Mouse (Mus musculus): ENCODE results near the gene Trim17. TPM values are rescaled to one million over a fixed set of nuclear protein-coding genes. Genes with fewer than 3 reads are reported as not detected.

The Trim17 gene
- polyA plus RNA-seq, 1 experiment from 2014 or later, result 0.14 TPM

GRCm38 (mm10) chr11:58982471-58983097, 28.1 kb downstream of the Trim17 start:
- WGBS, result 85% methylated on average over 18 of the region's 18 CpGs
- DNase-seq (ENCODE audit: low spot score), result no peak
- Histone ChIP-seq H3K4me2 (ENCODE audit: low read depth, low read length) (no peak overlapping the region), H3K9me3 (replicated peaks; ENCODE audit: control insufficient read depth, low read length) (no peaks in the 10 kb centered on the region), H3K4me3 (ENCODE audit: low read depth, low read length) (no peak overlapping the region), H3K36me3 (replicated peaks; ENCODE audit: control insufficient read depth, insufficient read depth, low read depth, low read length) (peaks cover 2% of the 10 kb centered on the region), H3K4me1 (ENCODE audit: control insufficient read depth, insufficient read depth, low read length) (peaks cover 8% of the 10 kb centered on the region), H3K27me3 (ENCODE audit: control insufficient read depth, insufficient read depth, low read length) (no peaks in the 10 kb centered on the region), H3K9ac (replicated peaks; ENCODE audit: low read length) (no peak overlapping the region), H3K27ac (replicated peaks; ENCODE audit: low read depth, low read length) (no peak overlapping the region)
- ATAC-seq (replicated peaks; ENCODE audit: insufficient number of reproducible peaks, low FRiP score, low TSS enrichment, low read depth), result no peak

GRCm38 (mm10) chr11:58983691-58984341, 29.3 kb downstream of the Trim17 start:
- ATAC-seq (replicated peaks; ENCODE audit: insufficient number of reproducible peaks, low FRiP score, low TSS enrichment, low read depth) (no peak), DNase-seq (ENCODE audit: low spot score) (no peak)
- Histone ChIP-seq H3K9ac (replicated peaks; ENCODE audit: low read length) (no peak overlapping the region), H3K4me2 (ENCODE audit: low read depth, low read length) (no peak overlapping the region), H3K27ac (replicated peaks; ENCODE audit: low read depth, low read length) (no peak overlapping the region), H3K27me3 (ENCODE audit: control insufficient read depth, insufficient read depth, low read length) (no peaks in the 10 kb centered on the region), H3K36me3 (replicated peaks; ENCODE audit: control insufficient read depth, insufficient read depth, low read depth, low read length) (peaks cover 4% of the 10 kb centered on the region), H3K9me3 (replicated peaks; ENCODE audit: control insufficient read depth, low read length) (no peaks in the 10 kb centered on the region), H3K4me1 (ENCODE audit: control insufficient read depth, insufficient read depth, low read length) (peaks cover 8% of the 10 kb centered on the region), H3K4me3 (ENCODE audit: low read depth, low read length) (no peak overlapping the region)
- 85% methylated on average over 6 of the region's 6 CpGs for WGBS

GRCm38 (mm10) chr11:58984657-58985056, 30.2 kb downstream of the Trim17 start:
- H3K27ac ChIP-seq (replicated peaks; ENCODE audit: low read depth, low read length), result no peak overlapping the region
- H3K4me1 ChIP-seq (ENCODE audit: control insufficient read depth, insufficient read depth, low read length), result peaks cover 3% of the 10 kb centered on the region
- 90% methylated on average over 7 of the region's 7 CpGs for WGBS
- ATAC-seq (replicated peaks; ENCODE audit: insufficient number of reproducible peaks, low FRiP score, low TSS enrichment, low read depth), result no peak
- H3K4me3 ChIP-seq (ENCODE audit: low read depth, low read length), result no peak overlapping the region
- H3K9me3 ChIP-seq (replicated peaks; ENCODE audit: control insufficient read depth, low read length), result no peaks in the 10 kb centered on the region
- no peak overlapping the region for H3K4me2 ChIP-seq (ENCODE audit: low read depth, low read length)
- H3K36me3 ChIP-seq (replicated peaks; ENCODE audit: control insufficient read depth, insufficient read depth, low read depth, low read length), result peaks cover 9% of the 10 kb centered on the region
- DNase-seq (ENCODE audit: low spot score), result no peak
- H3K27me3 ChIP-seq (ENCODE audit: control insufficient read depth, insufficient read depth, low read length), result no peaks in the 10 kb centered on the region
- no peak overlapping the region for H3K9ac ChIP-seq (replicated peaks; ENCODE audit: low read length)

- ATAC-seq (replicated peaks; ENCODE audit: insufficient number of reproducible peaks, low FRiP score, low TSS enrichment, low read depth), result no peak
- DNase-seq (ENCODE audit: low spot score), result no peak
- no peaks in the 10 kb centered on the region for H3K9me3 ChIP-seq (replicated peaks; ENCODE audit: control insufficient read depth, low read length)
- 88% methylated on average over 3 of the region's 3 CpGs for WGBS
- H3K9ac ChIP-seq (replicated peaks; ENCODE audit: low read length), result no peak overlapping the region
- H3K27ac ChIP-seq (replicated peaks; ENCODE audit: low read depth, low read length), result no peak overlapping the region
- peaks cover 12% of the 10 kb centered on the region for H3K36me3 ChIP-seq (replicated peaks; ENCODE audit: control insufficient read depth, insufficient read depth, low read depth, low read length)
- H3K4me1 ChIP-seq (ENCODE audit: control insufficient read depth, insufficient read depth, low read length), result no peaks in the 10 kb centered on the region
- H3K27me3 ChIP-seq (ENCODE audit: control insufficient read depth, insufficient read depth, low read length), result no peaks in the 10 kb centered on the region
- no peak overlapping the region for H3K4me2 ChIP-seq (ENCODE audit: low read depth, low read length)
- no peak overlapping the region for H3K4me3 ChIP-seq (ENCODE audit: low read depth, low read length)
Measured at GRCm38 (mm10) chr11:58985299-58985917, 30.9 kb downstream of the Trim17 start.

GRCm38 (mm10) chr11:58989166-58989565, 34.7 kb downstream of the Trim17 start:
- Histone ChIP-seq H3K27me3 (ENCODE audit: control insufficient read depth, insufficient read depth, low read length) (peaks cover 3% of the 10 kb centered on the region; the same call in 1 of the 2 replicates), H3K4me2 (ENCODE audit: low read depth, low read length) (no peak overlapping the region), H3K4me3 (ENCODE audit: low read depth, low read length) (no peak overlapping the region), H3K36me3 (replicated peaks; ENCODE audit: control insufficient read depth, insufficient read depth, low read depth, low read length) (peaks cover 9% of the 10 kb centered on the region), H3K9me3 (replicated peaks; ENCODE audit: control insufficient read depth, low read length) (no peaks in the 10 kb centered on the region), H3K4me1 (ENCODE audit: control insufficient read depth, insufficient read depth, low read length) (no peaks in the 10 kb centered on the region), H3K27ac (replicated peaks; ENCODE audit: low read depth, low read length) (no peak overlapping the region), H3K9ac (replicated peaks; ENCODE audit: low read length) (no peak overlapping the region)
- 89% methylated on average over 4 of the region's 4 CpGs for WGBS
- DNase-seq (ENCODE audit: low spot score) (no peak), ATAC-seq (replicated peaks; ENCODE audit: insufficient number of reproducible peaks, low FRiP score, low TSS enrichment, low read depth) (no peak)

- no peak for DNase-seq (ENCODE audit: low spot score)
- Histone ChIP-seq H3K36me3 (replicated peaks; ENCODE audit: control insufficient read depth, insufficient read depth, low read depth, low read length) (peaks cover 9% of the 10 kb centered on the region), H3K4me3 (ENCODE audit: low read depth, low read length) (no peak overlapping the region), H3K27me3 (ENCODE audit: control insufficient read depth, insufficient read depth, low read length) (peaks cover 3% of the 10 kb centered on the region; the same call in 1 of the 2 replicates), H3K9ac (replicated peaks; ENCODE audit: low read length) (no peak overlapping the region), H3K4me1 (ENCODE audit: control insufficient read depth, insufficient read depth, low read length) (no peaks in the 10 kb centered on the region), H3K9me3 (replicated peaks; ENCODE audit: control insufficient read depth, low read length) (no peaks in the 10 kb centered on the region), H3K27ac (replicated peaks; ENCODE audit: low read depth, low read length) (no peak overlapping the region), H3K4me2 (ENCODE audit: low read depth, low read length) (no peak overlapping the region)
- no peak for ATAC-seq (replicated peaks; ENCODE audit: insufficient number of reproducible peaks, low FRiP score, low TSS enrichment, low read depth)
- 89% methylated on average over 17 of the region's 17 CpGs for WGBS
Measured at GRCm38 (mm10) chr11:58990141-58990540, 35.7 kb downstream of the Trim17 start.

GRCm38 (mm10) chr11:58990794-58991193, 36.3 kb downstream of the Trim17 start:
- Histone ChIP-seq H3K9ac (replicated peaks; ENCODE audit: low read length) (no peak overlapping the region), H3K36me3 (replicated peaks; ENCODE audit: control insufficient read depth, insufficient read depth, low read depth, low read length) (peaks cover 9% of the 10 kb centered on the region), H3K27ac (replicated peaks; ENCODE audit: low read depth, low read length) (no peak overlapping the region), H3K4me2 (ENCODE audit: low read depth, low read length) (no peak overlapping the region), H3K4me3 (ENCODE audit: low read depth, low read length) (no peak overlapping the region), H3K4me1 (ENCODE audit: control insufficient read depth, insufficient read depth, low read length) (no peaks in the 10 kb centered on the region), H3K9me3 (replicated peaks; ENCODE audit: control insufficient read depth, low read length) (no peaks in the 10 kb centered on the region), H3K27me3 (ENCODE audit: control insufficient read depth, insufficient read depth, low read length) (peaks cover 3% of the 10 kb centered on the region; the same call in 1 of the 2 replicates)
- no peak for DNase-seq (ENCODE audit: low spot score)
- no peak for ATAC-seq (replicated peaks; ENCODE audit: insufficient number of reproducible peaks, low FRiP score, low TSS enrichment, low read depth)
- 80% methylated on average over 9 of the region's 9 CpGs for WGBS

- 79% methylated on average over 3 of the region's 3 CpGs for WGBS
- no peak overlapping the region for H3K27ac ChIP-seq (replicated peaks; ENCODE audit: low read depth, low read length)
- ATAC-seq (replicated peaks; ENCODE audit: insufficient number of reproducible peaks, low FRiP score, low TSS enrichment, low read depth) (no peak), DNase-seq (ENCODE audit: low spot score) (no peak)
- H3K4me3 ChIP-seq (ENCODE audit: low read depth, low read length), result no peak overlapping the region
- H3K36me3 ChIP-seq (replicated peaks; ENCODE audit: control insufficient read depth, insufficient read depth, low read depth, low read length), result peaks cover 9% of the 10 kb centered on the region
- no peaks in the 10 kb centered on the region for H3K4me1 ChIP-seq (ENCODE audit: control insufficient read depth, insufficient read depth, low read length)
- H3K9ac ChIP-seq (replicated peaks; ENCODE audit: low read length), result no peak overlapping the region
- no peaks in the 10 kb centered on the region for H3K9me3 ChIP-seq (replicated peaks; ENCODE audit: control insufficient read depth, low read length)
- H3K4me2 ChIP-seq (ENCODE audit: low read depth, low read length), result no peak overlapping the region
- H3K27me3 ChIP-seq (ENCODE audit: control insufficient read depth, insufficient read depth, low read length), result peaks cover 3% of the 10 kb centered on the region; the same call in 1 of the 2 replicates
Measured at GRCm38 (mm10) chr11:58991911-58992310, 37.4 kb downstream of the Trim17 start.
